Mouse (Mus musculus) heart, embryonic 13.5 days (tissue): ENCODE data around the gene Igfbp4. TPM values are rescaled to one million over a fixed set of nuclear protein-coding genes. Genes with fewer than 3 reads are reported as not detected.

ENCODE experiments used
- ATAC-seq: fragments of 200-750 bp; cut with Nextera tagmentation; 2 replicates; pipeline ENCODE4 v1.8.0; 2017; ENCODE audit warnings: moderate TSS enrichment; ENCODE audit not compliant: insufficient number of reproducible peaks, low FRiP score, low TSS enrichment; ENCODE audit errors: extremely low read depth
- H3K27ac ChIP-seq: fragments of 300-500 bp; sonication (generic); replicated peaks from 2 replicates; pipeline ENCODE4 v1.5.1; 2015; ENCODE audit warnings: moderate library complexity, mild to moderate bottlenecking, inconsistent platforms
- H3K27me3 ChIP-seq: fragments of 300-500 bp; sonication (generic); replicated peaks from 2 replicates; pipeline ENCODE4 v1.6.1; 2015; ENCODE audit warnings: mild to moderate bottlenecking, inconsistent platforms
- H3K36me3 ChIP-seq: fragments of 300-500 bp; sonication (generic); 2 replicates; pipeline ENCODE4 v1.6.1; 2015; ENCODE audit warnings: mild to moderate bottlenecking, inconsistent platforms
- H3K4me1 ChIP-seq: fragments of 300-500 bp; sonication (generic); 2 replicates; pipeline ENCODE4 v1.6.1; 2015; ENCODE audit warnings: inconsistent platforms
- H3K4me2 ChIP-seq: fragments of 300-500 bp; sonication (generic); 2 replicates; pipeline ENCODE4 v1.6.1; 2015; ENCODE audit warnings: inconsistent platforms, mild to moderate bottlenecking, moderate library complexity
- H3K4me3 ChIP-seq: fragments of 300-500 bp; sonication (generic); 2 replicates; pipeline ENCODE4 v1.5.1; 2015; ENCODE audit warnings: moderate library complexity, mild to moderate bottlenecking, inconsistent platforms
- H3K9ac ChIP-seq: fragments of 300-500 bp; sonication (generic); 2 replicates; pipeline ENCODE4 v1.6.1; 2015; ENCODE audit warnings: inconsistent platforms, mild to moderate bottlenecking, moderate library complexity
- H3K9me3 ChIP-seq: fragments of 300-500 bp; sonication (generic); 2 replicates; pipeline ENCODE4 v1.6.1; 2016; ENCODE audit warnings: inconsistent platforms
- WGBS: fragments of 180-500 bp; shearing (Covaris S2); methylation state at CpG from one replicate; pipeline ENCODE4 v1.1.7; 2015; ENCODE audit warnings: mixed read lengths; 5-methylcytosine and 5-hydroxymethylcytosine counted together
- polyA plus RNA-seq: library from polyadenylated mRNA; unstranded; fragments of >200 nt; fragmentation: Nextera tagmentation; extraction: Ambion mirVana; gene quantifications from 2 replicates; pipeline ENCODE4 v1.2.1, GENCODE M21; 2015

Gene Igfbp4
- polyA plus RNA-seq, 1 experiment from 2014 or later, result 371 TPM

DNA sequence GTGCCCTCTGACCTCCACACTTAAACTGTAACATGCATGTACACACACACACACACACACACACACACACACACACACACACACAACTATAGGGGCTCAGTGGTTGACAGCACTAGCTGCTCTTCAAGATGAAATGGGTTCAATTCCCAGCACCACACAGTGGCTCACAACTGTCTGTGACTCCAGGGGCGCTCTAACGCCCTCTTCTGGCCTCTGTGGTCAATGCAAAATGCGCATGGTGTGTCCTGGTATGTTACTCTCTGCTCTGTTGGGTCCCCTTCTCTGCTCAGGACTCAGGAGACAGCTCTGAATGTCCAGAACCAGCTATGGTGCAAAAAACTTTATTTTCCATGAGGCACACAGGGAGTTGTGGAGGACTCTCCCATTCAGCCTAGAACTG is 24.3 kb downstream of the Igfbp4 start:
- 0 out of 2 replicates have a peak overlapping the region, but pooled peaks have one; percentile 44 for H3K4me2 ChIP-seq
- H3K27ac ChIP-seq, result peak overlapping the region; percentile 73

DNA sequence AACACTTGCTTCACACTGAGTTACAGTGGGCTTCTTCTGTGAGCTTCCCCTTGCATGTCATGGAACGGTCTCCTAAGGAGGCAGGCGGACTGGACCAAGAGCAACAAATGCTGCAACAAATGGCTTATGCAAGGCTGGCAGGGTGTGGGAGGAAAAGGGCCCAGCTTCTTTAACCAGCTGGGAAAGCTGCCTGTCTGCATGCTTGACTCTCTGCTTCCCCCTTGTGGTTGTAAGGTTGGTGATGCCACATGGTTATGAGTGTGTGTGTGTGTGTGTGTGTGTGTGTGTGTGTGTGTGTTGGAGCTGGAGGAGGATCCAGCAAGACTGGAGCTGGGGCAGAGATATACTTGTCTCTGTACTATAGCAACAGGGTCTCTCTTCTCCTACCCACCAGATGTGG is 24.9 kb downstream of the Igfbp4 start:
- peak overlapping the region; percentile 44 for H3K4me2 ChIP-seq
- WGBS, result 2% methylated on average over 2 of the region's 2 CpGs

More for the DNA sequence above, 24.3 kb downstream of the Igfbp4 start:
- Histone ChIP-seq H3K4me3 (no peak overlapping the region), H3K36me3 (no peaks in the 10 kb centered on the region), H3K9me3 (no peaks in the 10 kb centered on the region), H3K9ac (peak overlapping the region; percentile 61), H3K4me1 (peaks cover 20% of the 10 kb centered on the region), H3K27me3 (no peaks in the 10 kb centered on the region)
- no peak for ATAC-seq
- WGBS, result 72% methylated on average over 3 of the region's 3 CpGs

DNA sequence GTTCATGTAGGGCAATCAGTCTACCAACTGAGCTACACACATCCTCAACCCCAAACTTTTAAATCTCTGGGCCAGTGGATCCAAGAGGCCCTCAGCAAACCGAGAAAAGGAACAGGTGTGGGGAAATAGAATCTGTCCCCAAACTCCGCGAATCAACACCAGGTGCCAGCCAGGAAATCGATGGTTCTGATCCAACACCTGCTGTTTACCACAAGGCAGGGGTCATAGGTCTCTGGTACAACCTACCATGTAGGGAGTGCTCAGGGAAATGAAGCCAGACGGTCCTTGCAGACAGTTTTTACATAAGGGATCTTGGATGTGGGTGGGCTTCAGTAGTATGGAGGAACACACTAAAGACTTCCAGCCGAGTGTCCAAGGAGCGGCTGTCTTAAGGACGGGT is 26.5 kb downstream of the Igfbp4 start:
- WGBS, result 83% methylated on average over 8 of the region's 8 CpGs
- no peak overlapping the region for H3K4me2 ChIP-seq
- no peak overlapping the region for H3K4me3 ChIP-seq
- ATAC-seq, result no peak
- no peak overlapping the region for H3K27ac ChIP-seq
- H3K9me3 ChIP-seq, result no peaks in the 10 kb centered on the region
- no peak overlapping the region for H3K9ac ChIP-seq
- no peaks in the 10 kb centered on the region for H3K36me3 ChIP-seq
- H3K4me1 ChIP-seq, result peaks cover 27% of the 10 kb centered on the region
- no peaks in the 10 kb centered on the region for H3K27me3 ChIP-seq

More for the DNA sequence above, 24.9 kb downstream of the Igfbp4 start:
- Histone ChIP-seq H3K9ac (peak overlapping the region; percentile 61), H3K9me3 (no peaks in the 10 kb centered on the region), H3K4me1 (peaks cover 20% of the 10 kb centered on the region), H3K4me3 (0 out of 2 replicates have a peak overlapping the region, but pooled peaks have one; percentile 17), H3K27me3 (no peaks in the 10 kb centered on the region), H3K27ac (peak overlapping the region; percentile 73), H3K36me3 (no peaks in the 10 kb centered on the region)
- 0 out of 2 replicates have a peak, but pooled peaks have one; percentile 43 for ATAC-seq

DNA sequence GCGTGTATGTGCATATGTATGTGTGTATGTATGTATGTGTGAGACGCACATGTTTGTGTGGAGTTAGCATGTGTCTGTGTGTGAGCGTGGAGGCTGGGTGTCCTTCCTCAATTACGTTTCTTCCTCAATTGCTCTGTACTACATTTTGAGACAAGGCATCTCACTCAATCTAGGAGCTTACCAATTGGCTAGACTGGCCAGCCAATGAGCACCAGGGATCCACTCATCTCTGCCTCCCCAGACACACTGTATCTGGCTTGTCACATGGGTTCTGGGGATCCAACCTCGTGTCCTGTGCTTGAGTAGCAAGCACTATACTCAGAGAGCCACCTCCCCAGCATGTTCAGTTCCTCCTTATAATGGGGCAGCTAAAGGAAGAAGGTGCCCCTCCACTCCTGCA is 27.4 kb downstream of the Igfbp4 start:
- H3K4me3 ChIP-seq, result no peak overlapping the region
- no peak overlapping the region for H3K4me2 ChIP-seq
- no peaks in the 10 kb centered on the region for H3K9me3 ChIP-seq
- no peaks in the 10 kb centered on the region for H3K36me3 ChIP-seq
- H3K27me3 ChIP-seq, result no peaks in the 10 kb centered on the region
- no peak for ATAC-seq
- H3K9ac ChIP-seq, result no peak overlapping the region
- no peak overlapping the region for H3K27ac ChIP-seq
- H3K4me1 ChIP-seq, result peaks cover 22% of the 10 kb centered on the region
- WGBS, result 73% methylated on average over 5 of the region's 5 CpGs

DNA sequence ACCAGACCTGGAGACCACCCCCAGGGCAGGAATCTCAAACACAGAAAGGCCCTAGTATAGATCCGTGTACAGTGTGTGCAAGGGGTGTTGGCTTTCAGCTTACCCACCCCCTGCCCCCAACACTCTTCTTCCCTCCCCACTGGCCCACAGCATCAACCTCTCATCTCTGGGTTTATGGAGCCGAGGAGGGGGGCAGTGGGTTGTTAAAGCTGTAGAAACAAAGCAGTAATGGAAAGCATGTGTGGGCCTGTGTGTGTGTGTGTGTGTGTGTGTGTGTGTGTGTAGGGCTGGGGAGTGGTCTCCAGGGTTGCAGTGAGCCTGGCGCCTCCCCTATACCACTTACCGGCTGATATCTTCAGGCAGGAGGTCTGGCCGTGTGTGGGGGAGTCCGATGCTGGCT is 30.8 kb downstream of the Igfbp4 start:
- H3K27me3 ChIP-seq, result no peaks in the 10 kb centered on the region
- ATAC-seq, result no peak
- H3K27ac ChIP-seq, result no peak overlapping the region
- 16% methylated on average over 6 of the region's 6 CpGs for WGBS
- no peaks in the 10 kb centered on the region for H3K9me3 ChIP-seq
- H3K36me3 ChIP-seq, result no peaks in the 10 kb centered on the region
- no peak overlapping the region for H3K4me3 ChIP-seq
- no peak overlapping the region for H3K4me2 ChIP-seq
- H3K9ac ChIP-seq, result no peak overlapping the region
- H3K4me1 ChIP-seq, result peaks cover 11% of the 10 kb centered on the region

DNA sequence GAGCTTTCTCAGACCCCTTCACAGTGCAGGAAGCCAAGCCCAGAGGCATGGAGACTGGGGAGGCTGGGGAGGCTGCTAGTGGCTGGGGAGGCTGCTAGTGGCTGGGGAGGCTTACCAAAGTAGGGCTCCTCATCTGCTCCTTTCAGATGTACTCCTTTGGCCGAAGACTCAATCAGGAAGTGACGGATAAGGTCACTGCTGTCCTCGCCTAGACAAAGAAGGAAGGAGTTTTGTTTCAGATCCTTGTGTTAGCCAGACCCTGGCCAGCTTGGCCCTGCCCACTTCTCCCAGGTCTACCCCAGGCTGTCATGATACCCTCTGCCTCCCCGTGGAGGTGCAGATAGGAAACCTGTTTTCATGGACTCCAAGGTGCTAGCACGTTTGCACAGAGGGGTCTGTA is 32.7 kb downstream of the Igfbp4 start:
- H3K4me1 ChIP-seq, result peaks cover 11% of the 10 kb centered on the region
- no peak overlapping the region for H3K4me3 ChIP-seq
- no peaks in the 10 kb centered on the region for H3K27me3 ChIP-seq
- no peak for ATAC-seq
- H3K36me3 ChIP-seq, result no peaks in the 10 kb centered on the region
- no peak overlapping the region for H3K9ac ChIP-seq
- no peak overlapping the region for H3K27ac ChIP-seq
- 41% methylated on average over 5 of the region's 5 CpGs for WGBS
- H3K9me3 ChIP-seq, result no peaks in the 10 kb centered on the region
- no peak overlapping the region for H3K4me2 ChIP-seq

DNA sequence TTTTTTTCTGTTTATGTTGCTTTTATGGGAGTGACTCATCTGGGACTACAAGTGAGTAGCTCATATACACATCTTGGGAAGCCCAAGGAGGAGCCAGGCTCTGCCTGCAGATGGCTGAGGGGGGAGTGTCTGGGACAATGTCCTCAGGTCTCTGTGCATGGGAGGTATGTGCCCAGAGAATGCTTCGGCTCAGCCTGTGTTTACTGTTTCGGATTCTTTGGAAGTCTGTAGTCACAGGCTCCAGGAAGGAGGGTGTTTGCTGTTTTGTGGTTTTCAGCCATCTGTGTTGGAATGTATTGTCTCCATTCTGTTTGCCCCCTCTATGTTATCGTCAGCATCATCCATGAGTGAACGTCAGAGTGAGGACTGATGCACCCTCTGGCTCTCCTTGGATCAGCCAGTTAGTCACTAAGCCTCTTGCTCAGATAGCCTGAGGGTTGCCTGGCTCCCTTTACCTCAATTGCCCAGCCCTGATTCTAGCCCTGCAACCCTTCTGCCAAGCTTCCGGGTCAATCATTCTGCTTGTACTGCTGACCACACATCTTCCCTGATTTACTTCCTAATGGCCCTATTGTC is 35.8 kb downstream of the Igfbp4 start:
- no peak overlapping the region for H3K4me2 ChIP-seq
- no peaks in the 10 kb centered on the region for H3K9me3 ChIP-seq
- no peak overlapping the region for H3K9ac ChIP-seq
- 67% methylated on average over 5 of the region's 5 CpGs for WGBS
- no peaks in the 10 kb centered on the region for H3K27me3 ChIP-seq
- H3K4me1 ChIP-seq, result peaks cover 21% of the 10 kb centered on the region
- ATAC-seq, result no peak
- H3K27ac ChIP-seq, result no peak overlapping the region
- H3K4me3 ChIP-seq, result no peak overlapping the region
- H3K36me3 ChIP-seq, result no peaks in the 10 kb centered on the region

DNA sequence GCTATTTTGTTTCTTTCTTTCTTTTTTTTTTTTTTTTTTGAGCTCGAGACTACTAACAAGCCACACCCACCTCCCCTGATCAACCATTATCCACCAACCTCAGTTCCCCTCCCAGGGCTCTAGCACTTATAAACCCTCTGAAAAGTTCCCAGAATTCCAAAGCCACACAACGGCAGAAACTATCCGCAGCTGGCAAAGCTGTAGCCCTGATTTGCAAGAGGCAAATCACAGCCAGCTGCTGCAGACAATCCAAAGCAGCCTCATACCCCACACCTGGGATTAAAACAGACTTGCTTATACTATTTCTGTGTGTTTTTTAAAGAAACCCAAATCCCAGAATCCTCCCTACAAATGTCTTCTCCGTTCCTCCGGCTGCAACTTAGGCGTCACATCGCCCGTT is 36.8 kb downstream of the Igfbp4 start:
- H3K27me3 ChIP-seq, result no peaks in the 10 kb centered on the region
- H3K4me3 ChIP-seq, result no peak overlapping the region
- WGBS, result 77% methylated on average over 8 of the region's 8 CpGs
- no peaks in the 10 kb centered on the region for H3K36me3 ChIP-seq
- H3K9ac ChIP-seq, result no peak overlapping the region
- H3K4me2 ChIP-seq, result no peak overlapping the region
- no peaks in the 10 kb centered on the region for H3K9me3 ChIP-seq
- ATAC-seq, result no peak
- peaks cover 16% of the 10 kb centered on the region for H3K4me1 ChIP-seq
- H3K27ac ChIP-seq, result no peak overlapping the region

DNA sequence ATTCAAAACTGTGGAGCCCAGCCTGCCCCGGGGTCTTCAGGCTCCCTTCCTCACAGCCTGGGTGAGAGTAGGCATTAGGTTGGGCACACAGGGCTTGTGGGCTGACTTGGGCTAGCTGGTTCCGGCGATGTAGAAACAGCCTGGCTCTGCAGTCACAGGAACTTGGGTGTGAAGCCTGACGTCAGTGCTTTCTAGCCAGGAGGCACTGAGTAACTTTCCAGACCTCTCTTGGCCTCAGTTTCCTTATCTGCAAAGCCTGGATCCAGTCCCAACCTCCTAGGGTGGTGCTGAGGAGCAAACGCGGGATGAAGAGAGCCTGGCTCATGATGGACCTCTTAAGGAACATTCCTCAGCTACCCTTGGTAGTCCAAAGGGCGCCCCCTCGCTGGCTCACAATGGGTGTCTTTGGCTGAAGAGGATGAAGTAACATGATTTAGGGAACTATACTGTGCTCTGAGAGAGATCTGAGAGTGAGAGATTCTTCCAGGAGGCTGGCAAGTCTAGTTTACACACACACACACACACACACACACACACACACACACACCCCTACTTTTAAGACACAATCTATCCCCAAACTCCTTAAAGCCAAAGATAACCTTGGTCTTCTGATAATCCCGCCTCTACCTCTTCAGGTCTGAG is 40.0 kb downstream of the Igfbp4 start:
- no peak overlapping the region for H3K4me2 ChIP-seq
- no peaks in the 10 kb centered on the region for H3K9me3 ChIP-seq
- no peak overlapping the region for H3K27ac ChIP-seq
- 0 out of 2 replicates have a peak, but pooled peaks have one; percentile 14 for ATAC-seq
- peaks cover 13% of the 10 kb centered on the region for H3K4me1 ChIP-seq
- 51% methylated on average over 9 of the region's 9 CpGs for WGBS
- no peak overlapping the region for H3K4me3 ChIP-seq
- no peak overlapping the region for H3K9ac ChIP-seq
- H3K36me3 ChIP-seq, result no peaks in the 10 kb centered on the region
- H3K27me3 ChIP-seq, result no peaks in the 10 kb centered on the region

DNA sequence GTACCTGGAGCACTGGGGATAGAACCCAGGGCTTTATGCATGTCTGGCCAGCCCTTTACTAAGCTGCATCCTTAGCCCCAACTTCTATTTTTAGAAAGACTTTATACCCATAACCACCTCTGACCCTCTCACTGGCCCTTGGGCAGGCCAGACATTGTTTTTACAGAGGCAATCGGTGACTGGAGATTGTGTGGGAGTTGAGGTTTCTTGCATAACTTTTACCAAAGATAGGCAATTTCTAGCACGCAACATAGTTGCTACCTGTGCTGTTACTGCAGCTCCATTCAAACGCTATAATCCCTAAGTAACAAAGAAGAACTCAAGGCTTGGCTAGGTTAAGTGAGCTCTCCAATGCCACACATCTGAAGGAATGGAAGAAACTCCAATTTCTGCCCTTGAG is 40.5 kb downstream of the Igfbp4 start:
- Histone ChIP-seq H3K27ac (no peak overlapping the region), H3K4me3 (no peak overlapping the region), H3K4me2 (no peak overlapping the region), H3K36me3 (no peaks in the 10 kb centered on the region), H3K27me3 (no peaks in the 10 kb centered on the region), H3K9ac (no peak overlapping the region), H3K9me3 (no peaks in the 10 kb centered on the region), H3K4me1 (peaks cover 13% of the 10 kb centered on the region)
- WGBS, result 58% methylated on average over 3 of the region's 3 CpGs
- no peak for ATAC-seq

DNA sequence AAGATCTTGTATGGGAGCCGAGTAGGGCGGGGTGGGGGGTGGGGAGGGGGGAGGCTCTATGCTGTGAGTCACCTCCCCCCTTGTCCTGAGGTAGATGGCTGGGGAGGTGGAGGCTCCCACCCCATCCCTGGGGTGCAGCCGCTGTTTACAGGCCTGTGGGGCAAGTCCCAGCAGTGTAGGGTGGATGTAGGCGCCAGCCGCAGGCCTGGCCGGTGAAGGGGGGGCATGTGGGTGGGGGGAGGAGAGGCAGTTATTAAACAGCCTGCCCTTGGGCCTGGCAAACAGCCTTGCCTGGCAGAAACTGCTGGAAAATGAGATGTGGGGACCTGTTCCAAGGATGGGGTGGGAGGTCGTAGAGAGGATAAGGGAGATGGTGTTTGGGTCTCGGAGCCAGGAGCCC is 41.1 kb downstream of the Igfbp4 start:
- no peak overlapping the region for H3K4me2 ChIP-seq
- H3K27ac ChIP-seq, result no peak overlapping the region
- no peak for ATAC-seq
- no peak overlapping the region for H3K4me3 ChIP-seq
- H3K4me1 ChIP-seq, result peaks cover 13% of the 10 kb centered on the region
- H3K36me3 ChIP-seq, result no peaks in the 10 kb centered on the region
- no peaks in the 10 kb centered on the region for H3K27me3 ChIP-seq
- 61% methylated on average over 8 of the region's 8 CpGs for WGBS
- no peaks in the 10 kb centered on the region for H3K9me3 ChIP-seq
- no peak overlapping the region for H3K9ac ChIP-seq

DNA sequence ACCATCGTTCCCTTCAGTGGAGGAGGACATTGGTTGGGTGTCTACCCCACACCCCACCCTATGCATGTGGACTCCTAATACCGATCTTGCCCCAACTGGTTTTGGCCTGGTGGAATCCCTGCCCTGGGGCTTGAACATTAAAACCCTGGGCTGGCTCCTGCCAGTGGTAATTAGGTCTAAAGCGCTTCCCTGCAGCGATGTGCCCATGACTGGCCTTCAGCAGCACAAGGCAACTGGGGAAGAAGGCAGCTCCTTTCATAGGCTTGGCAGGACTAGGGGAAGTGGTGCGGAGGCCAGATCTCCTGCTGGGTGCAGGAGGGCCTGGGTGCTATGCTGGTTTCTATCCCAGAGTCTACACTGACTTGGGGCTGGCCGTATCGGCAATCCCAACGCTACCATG is 42.5 kb downstream of the Igfbp4 start:
- no peak for ATAC-seq
- Histone ChIP-seq H3K4me2 (no peak overlapping the region), H3K27me3 (no peaks in the 10 kb centered on the region), H3K4me3 (no peak overlapping the region), H3K36me3 (no peaks in the 10 kb centered on the region), H3K9ac (no peak overlapping the region), H3K4me1 (peaks cover 13% of the 10 kb centered on the region), H3K9me3 (no peaks in the 10 kb centered on the region), H3K27ac (no peak overlapping the region)
- 87% methylated on average over 8 of the region's 8 CpGs for WGBS
